Mouse (Mus musculus) kidney, postnatal 14 days (tissue): ENCODE measurements around the gene Tns1.

Experiments used
- DNase-seq: peaks from one replicate; pipeline ENCODE4 v3.0.0; 2022; ENCODE audit warnings: mixed read lengths

Gene Tns1

GRCm38 (mm10) chr1:74012706-74013105, 111.5 kb downstream of the Tns1 start:
- DNase-seq, result no peak

GRCm38 (mm10) chr1:74009495-74009894, 114.8 kb downstream of the Tns1 start:
- DNase-seq, result no peak

- peak; percentile 76 for DNase-seq
Observed at GRCm38 (mm10) chr1:74008966-74009365, 115.3 kb downstream of the Tns1 start.

- DNase-seq, result peak; percentile 84
Observed at GRCm38 (mm10) chr1:74008498-74008897, 115.8 kb downstream of the Tns1 start.

GRCm38 (mm10) chr1:74007398-74008050, 116.7 kb downstream of the Tns1 start:
- DNase-seq, result peak; percentile 89

- DNase-seq, result peak; percentile 85
Observed at GRCm38 (mm10) chr1:74005020-74005419, 119.2 kb downstream of the Tns1 start.

- peak; percentile 24 for DNase-seq
Observed at GRCm38 (mm10) chr1:74003723-74004122, 120.5 kb downstream of the Tns1 start.

- peak; percentile 49 for DNase-seq
Observed at GRCm38 (mm10) chr1:74001449-74001820, 122.8 kb downstream of the Tns1 start.

GRCm38 (mm10) chr1:74000810-74001448, 123.3 kb downstream of the Tns1 start:
- DNase-seq, result no peak

GRCm38 (mm10) chr1:74000191-74000651, 124.0 kb downstream of the Tns1 start:
- DNase-seq, result peak; percentile 81

GRCm38 (mm10) chr1:73999533-73999932, 124.7 kb downstream of the Tns1 start:
- no peak for DNase-seq

- no peak for DNase-seq
Observed at GRCm38 (mm10) chr1:73998925-73999375, 125.3 kb downstream of the Tns1 start.

- peak; percentile 70 for DNase-seq
Observed at GRCm38 (mm10) chr1:73998131-73998865, 126.0 kb downstream of the Tns1 start.

GRCm38 (mm10) chr1:73997341-73997740, 126.9 kb downstream of the Tns1 start:
- no peak for DNase-seq

- DNase-seq, result no peak
Observed at GRCm38 (mm10) chr1:73996650-73997049, 127.6 kb downstream of the Tns1 start.

- peak; percentile 77 for DNase-seq
Observed at GRCm38 (mm10) chr1:73996209-73996608, 128.0 kb downstream of the Tns1 start.

GRCm38 (mm10) chr1:73995063-73995810, 129.0 kb downstream of the Tns1 start:
- peak; percentile 84 for DNase-seq

GRCm38 (mm10) chr1:73993901-73994426, 130.3 kb downstream of the Tns1 start:
- DNase-seq, result no peak

- no peak for DNase-seq
Observed at GRCm38 (mm10) chr1:73993279-73993678, 131.0 kb downstream of the Tns1 start.

GRCm38 (mm10) chr1:73992201-73992938, 131.9 kb downstream of the Tns1 start:
- DNase-seq, result no peak

GRCm38 (mm10) chr1:73991226-73991625, 133.0 kb downstream of the Tns1 start:
- no peak for DNase-seq

- no peak for DNase-seq
Observed at GRCm38 (mm10) chr1:73990024-73990423, 134.2 kb downstream of the Tns1 start.
